Mouse (Mus musculus): ENCODE data around the gene Ssxb5. TPM values are rescaled to one million over a fixed set of nuclear protein-coding genes. Genes with fewer than 3 reads are reported as not detected.

Ssxb5 gene
- polyA plus RNA-seq (2014; fragmentation: Illumina TruSeq; extraction: RNeasy Lipid Tissue Mini Kit (QIAGEN cat#74804)), result not detected

DNA sequence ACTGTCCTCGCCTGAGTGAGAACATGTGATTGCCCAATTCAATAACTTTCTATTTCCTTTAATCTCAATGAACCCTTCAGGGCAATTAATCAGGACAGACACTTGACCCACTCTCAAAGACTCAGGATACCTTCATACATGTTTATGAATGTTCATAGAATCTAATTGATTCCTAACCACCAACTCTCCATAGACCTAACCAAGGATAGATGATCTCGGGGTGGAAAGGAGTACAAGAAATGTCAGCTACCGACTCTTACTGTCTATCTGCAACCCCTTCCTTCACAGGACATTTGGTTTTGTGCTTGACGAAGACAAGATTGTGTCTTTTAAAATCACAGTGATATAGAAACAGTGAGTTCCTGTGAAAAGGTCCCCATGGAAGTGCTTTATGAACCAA is at the start of gene Ssxb5:
Ssxb5 (plus strand) TSS at position 301 of the 400 bp plus-strand sequence.

DNA sequence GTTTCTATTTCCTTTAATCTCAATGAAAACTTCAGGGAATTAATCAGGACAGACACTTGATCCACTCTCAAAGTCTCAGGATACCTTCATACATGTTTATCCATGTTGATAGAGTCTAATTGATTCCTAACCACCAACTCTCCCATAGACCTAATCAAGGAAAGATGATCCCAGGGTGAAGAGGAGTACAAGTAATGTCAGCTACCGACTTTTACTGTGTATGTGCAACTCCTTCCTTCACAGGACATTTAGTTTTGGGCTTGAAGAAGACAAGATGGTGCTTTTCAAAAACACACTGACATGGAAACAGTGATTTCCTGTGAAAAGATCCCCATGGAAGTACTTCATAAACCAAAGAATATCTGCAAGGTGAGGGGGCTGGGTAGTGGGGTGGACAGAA is 40.2 kb downstream of the Ssxb5 start, which contains the start of gene Gm6592:
Gm6592 (plus strand) TSS at position 301 of the 400 bp plus-strand sequence.

Other genes starting within 250 kb of the Ssxb5 start
- gene Ssxb3, start 211.9 kb upstream of the Ssxb5 start, polyA plus RNA-seq (2014; fragmentation: Illumina TruSeq; extraction: RNeasy Lipid Tissue Mini Kit (QIAGEN cat#74804)), result not detected
- not detected for gene Ssxb8, start 112.8 kb upstream of the Ssxb5 start, polyA plus RNA-seq (2014; fragmentation: Illumina TruSeq; extraction: RNeasy Lipid Tissue Mini Kit (QIAGEN cat#74804))
- not detected for gene Ssx9, start 55.3 kb upstream of the Ssxb5 start, polyA plus RNA-seq (2014; fragmentation: Illumina TruSeq; extraction: RNeasy Lipid Tissue Mini Kit (QIAGEN cat#74804))
- not detected for gene Gm6592, start 40.3 kb downstream of the Ssxb5 start, polyA plus RNA-seq (2014; fragmentation: Illumina TruSeq; extraction: RNeasy Lipid Tissue Mini Kit (QIAGEN cat#74804))
- gene Gm5751, start 70.6 kb downstream of the Ssxb5 start, polyA plus RNA-seq (2014; fragmentation: Illumina TruSeq; extraction: RNeasy Lipid Tissue Mini Kit (QIAGEN cat#74804)), result not detected
- gene B630019K06Rik, start 88.7 kb downstream of the Ssxb5 start, polyA plus RNA-seq (2014; fragmentation: Illumina TruSeq; extraction: RNeasy Lipid Tissue Mini Kit (QIAGEN cat#74804)), result 27.7 TPM
- not detected for gene Fthl17b, start 159.3 kb downstream of the Ssxb5 start, polyA plus RNA-seq (2014; fragmentation: Illumina TruSeq; extraction: RNeasy Lipid Tissue Mini Kit (QIAGEN cat#74804))
- gene Fthl17c, start 172.9 kb downstream of the Ssxb5 start, polyA plus RNA-seq (2014; fragmentation: Illumina TruSeq; extraction: RNeasy Lipid Tissue Mini Kit (QIAGEN cat#74804)), result not detected
- not detected for gene Fthl17d, start 183.1 kb downstream of the Ssxb5 start, polyA plus RNA-seq (2014; fragmentation: Illumina TruSeq; extraction: RNeasy Lipid Tissue Mini Kit (QIAGEN cat#74804))
- not detected for gene Fthl17e, start 229.8 kb downstream of the Ssxb5 start, polyA plus RNA-seq (2014; fragmentation: Illumina TruSeq; extraction: RNeasy Lipid Tissue Mini Kit (QIAGEN cat#74804))